ENCODE assay signal across 8 mouse cellular contexts in the genomic region with DNA sequence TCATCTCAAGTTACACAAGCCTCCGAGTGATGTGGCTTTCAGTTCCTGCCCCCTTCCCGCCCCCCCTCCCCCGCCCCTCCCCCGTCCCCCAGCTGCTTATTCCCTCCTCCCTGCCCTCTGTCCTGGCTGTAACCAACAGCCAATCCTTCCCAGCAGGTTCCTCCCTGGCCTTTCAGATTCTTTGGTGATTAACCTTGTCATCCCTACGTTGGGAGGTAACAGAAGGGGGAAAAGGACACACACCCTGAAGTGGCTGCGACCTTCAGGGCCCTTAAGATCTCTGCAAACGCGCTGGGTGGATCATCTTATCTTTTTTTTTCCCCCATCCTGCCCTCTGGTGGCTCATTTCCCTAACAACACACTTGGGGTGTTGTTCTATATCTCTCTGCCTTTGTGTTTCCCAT. TPM values are rescaled to one million over a fixed set of nuclear protein-coding genes. Genes with fewer than 3 reads are reported as not detected.
A peak's percentile ranks its signal among the peaks of the same experiment; 100 is the strongest.
DNase-seq lines count a peak whose midpoint lies in the region; ATAC-seq and TF ChIP-seq lines count a peak whose summit lies in the region.

No protein-coding gene starts in this region.

- no peak overlapping the region for H3K27ac ChIP-seq in heart, adult 2 months
- H3K27ac ChIP-seq in limb, embryonic 11.5 days (replicated peaks; ENCODE audit: low read depth, low read length), result no peak overlapping the region

- H3K79me2 ChIP-seq in heart, adult 2 months (replicated peaks; ENCODE audit: control insufficient read depth, insufficient read depth, low read length), result no peaks in the 10 kb centered on the region

- TF ChIP-seq EP300 in heart, adult 2 months (IDR thresholded peaks at IDR 0.05; ENCODE audit: insufficient read depth, low read depth, low read length), result no peak

- no peak for DNase-seq in heart, adult 2 months
- DNase-seq in heart, adult 18-20 months, result no peak
- peak; percentile 45 for DNase-seq in CD4-positive helper T cell, adult 2 months (ENCODE audit: low read depth, low spot score)
- DNase-seq in embryo, embryonic 10.5 days (ENCODE audit: low spot score), result peak; percentile 83
- DNase-seq in limb, embryonic 11.5 days (ENCODE audit: low spot score), result peak; percentile 57
- peak; percentile 41 to 54 for DNase-seq in thymus, postnatal 10 days (ENCODE audit: low spot score in 2 of 2)
- DNase-seq in spleen, adult 12 weeks (ENCODE audit: low spot score), result no peak
- DNase-seq in frontal cortex, postnatal 25 days (ENCODE audit: low spot score in 2 of 2), result no peak

- peak overlapping the region; percentile 74; the same call in 1 of the 2 replicates for H3K4me2 ChIP-seq in limb, embryonic 11.5 days (ENCODE audit: low read depth, severe bottlenecking)

- no peak for ATAC-seq in limb, embryonic 11.5 days (ENCODE audit: insufficient number of reproducible peaks, low FRiP score, low TSS enrichment, low read depth)

- H3K9ac ChIP-seq in heart, adult 2 months (ENCODE audit: low read depth, low read length), result no peak overlapping the region
- H3K9ac ChIP-seq in limb, embryonic 11.5 days (ENCODE audit: low read length), result no peak overlapping the region; the same call in 1 of the 2 replicates

- no peaks in the 10 kb centered on the region; the same call in 1 of the 2 replicates for H3K27me3 ChIP-seq in heart, adult 2 months (ENCODE audit: control insufficient read depth, insufficient read depth, low read length)
- no peaks in the 10 kb centered on the region for H3K27me3 ChIP-seq in limb, embryonic 11.5 days (ENCODE audit: control insufficient read depth, insufficient read depth, low read length)

- H3K4me1 ChIP-seq in heart, adult 2 months (ENCODE audit: control insufficient read depth, insufficient read depth, low read length), result no peaks in the 10 kb centered on the region
- H3K4me1 ChIP-seq in limb, embryonic 11.5 days (ENCODE audit: control insufficient read depth, insufficient read depth, low read length), result peaks cover 12% of the 10 kb centered on the region; the same call in 1 of the 2 replicates

- no peak overlapping the region for H3K4me3 ChIP-seq in heart, adult 2 months
- no peak overlapping the region for H3K4me3 ChIP-seq in limb, embryonic 11.5 days (ENCODE audit: low read depth, low read length)

- TF ChIP-seq CTCF in heart, adult 2 months (IDR thresholded peaks at IDR 0.05), result peak; percentile 53

- intact Hi-C loops in heart, adult 2 months (cut with DNase I), result no loop called here

- no peaks in the 10 kb centered on the region for H3K36me3 ChIP-seq in heart, adult 2 months (ENCODE audit: control insufficient read depth, insufficient read depth, low read length)
- no peaks in the 10 kb centered on the region for H3K36me3 ChIP-seq in limb, embryonic 11.5 days (ENCODE audit: control insufficient read depth, insufficient read depth, low read length)

- no peaks in the 10 kb centered on the region for H3K9me3 ChIP-seq in limb, embryonic 11.5 days (ENCODE audit: control insufficient read depth, low read length)

- TF ChIP-seq POLR2A in heart, adult 2 months (IDR thresholded peaks at IDR 0.05; ENCODE audit: insufficient read depth, low read depth, low read length), result no peak

- 5% methylated on average over 5 of the region's 8 CpGs for WGBS in heart, adult 2 months
- WGBS in limb, embryonic 11.5 days, result 1% methylated on average over 7 of the region's 8 CpGs

RNA-seq across cellular contexts. Expression of a gene that starts 15.4 kb away (rescaled TPM):
- 1 to 10 TPM in 1 of 2 experiments, under 1 TPM in 1; 0.64 to 1.7 TPM for total RNA-seq in heart, adult 2 months (2021)
- polyA plus RNA-seq in heart, adult 2 months (2012; rRNA removed), result 1.4 and 1.6 TPM in 2 replicates
- under 1 TPM; 0.72 to 0.74 TPM for total RNA-seq in heart, adult 18-20 months (2021)
- 0.96 and 1.7 TPM in 2 replicates for polyA plus RNA-seq in limb, embryonic 11.5 days (2014; fragmentation: Nextera tagmentation; extraction: Ambion mirVana)

Comparison
In these comparisons a context has a peak if more than half of its experiments do, and no peak if none do; other contexts are left out.
1. DNase-seq: peak in CD4-positive helper T cell, adult 2 months (single experiment), embryo, embryonic 10.5 days (single experiment), limb, embryonic 11.5 days (single experiment) and thymus, postnatal 10 days (2 of 2); none in heart, adult 2 months (0 of 2), heart, adult 18-20 months (0 of 2), spleen, adult 12 weeks (single experiment) and frontal cortex, postnatal 25 days (0 of 2).